Mouse (Mus musculus) G1E (cell line): ENCODE measurements around the gene Oit3. TPM values are rescaled to one million over a fixed set of nuclear protein-coding genes. Genes with fewer than 3 reads are reported as not detected.

ENCODE experiments used
- ATAC-seq: 2 replicates; pipeline ENCODE4 v1.8.0; 2016; ENCODE audit warnings: mild to moderate bottlenecking; ENCODE audit not compliant: insufficient number of reproducible peaks, poor library complexity, low FRiP score, severe bottlenecking; ENCODE audit errors: extremely low read depth
- DNase-seq: peaks from one replicate; pipeline ENCODE4 v3.0.0; 2012; ENCODE audit warnings: low spot score
- H3K27me3 ChIP-seq: 2 replicates; pipeline ENCODE4 v1.6.1; 2012; ENCODE audit warnings: mild to moderate bottlenecking, low read length, inconsistent platforms; ENCODE audit not compliant: insufficient read depth
- H3K36me3 ChIP-seq: replicated peaks from 2 replicates; pipeline ENCODE3; 2012; ENCODE audit warnings: mild to moderate bottlenecking, inconsistent platforms
- H3K4me1 ChIP-seq: 2 replicates; pipeline ENCODE4 v1.6.1; 2012; ENCODE audit warnings: low read depth, low read length, inconsistent platforms, mixed read lengths; ENCODE audit not compliant: insufficient read depth
- H3K4me3 ChIP-seq: 2 replicates; pipeline ENCODE4 v1.5.1; 2012; ENCODE audit warnings: low read depth, mild to moderate bottlenecking, inconsistent platforms, low read length, moderate library complexity, mixed read lengths
- H3K9me3 ChIP-seq: replicated peaks from 2 replicates; pipeline ENCODE4 v1.6.1; 2012; ENCODE audit warnings: inconsistent platforms
- CTCF ChIP-seq: IDR thresholded peaks from 2 replicates; pipeline ENCODE4 v1.5.1; 2012; ENCODE audit warnings: low read depth, low read length, inconsistent platforms, mixed read lengths
- GATA1 ChIP-seq: IDR thresholded peaks from 2 replicates; pipeline ENCODE4 v1.6.1; 2012; ENCODE audit warnings: borderline replicate concordance, low read length, inconsistent platforms, mixed read lengths
- GATA2 ChIP-seq: IDR thresholded peaks from 2 replicates; pipeline ENCODE4 v1.6.1; 2012; ENCODE audit warnings: low read depth, low read length, inconsistent platforms, borderline replicate concordance
- POLR2AphosphoS5 ChIP-seq: IDR thresholded peaks from 2 replicates; pipeline ENCODE4 v1.6.1; 2012; ENCODE audit warnings: low read depth, low read length, inconsistent platforms; ENCODE audit not compliant: insufficient replicate concordance
- TAL1 ChIP-seq: conservative IDR thresholded peaks from 2 replicates; pipeline ENCODE4 v1.6.1; 2012; ENCODE audit warnings: low read depth, low read length, inconsistent platforms, mixed read lengths
- polyA plus RNA-seq: library from polyadenylated mRNA; stranded (reverse); fragments of >175 nt; gene quantifications from 2 replicates; pipeline ENCODE4 v1.2.3, GENCODE M21; 2012
- total RNA-seq, 2 experiments: library from RNA; stranded (forward) in 1 of 2; stranded (reverse) in 1 of 2; fragments of 200-1000 nt in 1 of 2; fragments of >200 nt in 1 of 2; fragmentation: Nextera tagmentation in 1 of 2; gene quantifications; 2 replicates each; pipeline ENCODE4 v1.2.3; 2014 to 2017

Oit3 gene
- total RNA-seq (2014; fragmentation: Nextera tagmentation) (not detected in 2 replicates), total RNA-seq (2017) (0.35 and 0.44 TPM in 2 replicates), polyA plus RNA-seq (not detected in 2 replicates)

- no peaks in the 10 kb centered on the region for H3K4me1 ChIP-seq
- no peaks in the 10 kb centered on the region for H3K9me3 ChIP-seq
- peaks cover 4% of the 10 kb centered on the region; the same call in 1 of the 2 replicates for H3K27me3 ChIP-seq
- TF ChIP-seq GATA1 (no peak), TAL1 (no peak), GATA2 (no peak), CTCF (no peak), POLR2AphosphoS5 (no peak)
- no peaks in the 10 kb centered on the region for H3K36me3 ChIP-seq
- ATAC-seq (no peak), DNase-seq (no peak)
- H3K4me3 ChIP-seq: no peak within 1 kb of the TSS
Observed at GRCm38 (mm10) chr10:59441735-59442134, at the start of gene Oit3. TSS of gene Oit3 (minus strand) at chr10:59441778.

DNA sequence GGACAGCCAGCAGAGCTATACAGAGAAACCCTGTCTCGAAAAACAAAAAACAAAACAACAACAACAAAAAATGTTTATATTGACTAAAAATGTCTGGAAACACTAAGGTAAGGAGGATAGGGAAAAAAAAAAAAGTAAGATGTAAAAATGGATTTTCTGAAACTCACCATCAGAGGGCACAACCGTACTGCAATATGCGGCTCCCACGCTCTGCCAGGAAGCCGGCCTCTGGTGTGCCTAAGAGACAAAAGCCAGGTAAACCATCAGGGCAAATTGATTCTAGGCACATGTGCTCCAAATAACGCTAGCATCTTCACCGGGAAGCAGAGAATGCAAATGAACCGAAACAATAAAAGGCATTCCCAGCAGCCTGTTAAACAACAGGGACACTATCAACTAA lies 49.3 kb upstream of the Oit3 start:
- H3K36me3 ChIP-seq: peaks cover 9% of the 10 kb centered on the region
- DNase-seq (no peak), ATAC-seq (no peak)
- H3K4me1 ChIP-seq: no peaks in the 10 kb centered on the region
- H3K4me3 ChIP-seq: no peak overlapping the region
- H3K9me3 ChIP-seq: peaks cover 4% of the 10 kb centered on the region
- H3K27me3 ChIP-seq: no peaks in the 10 kb centered on the region
- no peak for TF ChIP-seq TAL1
- no peak for TF ChIP-seq GATA2
- TF ChIP-seq POLR2AphosphoS5: no peak
- no peak for TF ChIP-seq GATA1
- TF ChIP-seq CTCF: no peak

DNA sequence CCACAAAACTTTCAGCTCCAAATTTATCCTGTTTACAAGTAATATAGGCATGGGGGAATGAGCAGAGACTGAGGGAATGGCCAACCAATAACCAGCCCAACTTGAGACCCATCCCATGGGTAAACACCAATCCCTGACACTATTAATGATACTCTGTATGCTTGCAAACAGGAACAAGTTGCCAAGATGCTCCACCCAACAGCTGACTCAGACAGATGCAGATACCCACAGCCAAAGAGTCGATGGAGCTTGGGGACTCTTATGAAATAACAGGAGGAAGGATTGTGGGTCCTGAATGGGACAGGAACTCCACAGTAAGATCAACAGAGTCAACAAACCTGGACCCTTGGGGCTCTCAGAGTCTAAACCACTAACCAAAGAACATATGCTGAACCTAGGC lies 47.8 kb upstream of the Oit3 start:
- ATAC-seq: no peak
- H3K36me3 ChIP-seq: peaks cover 10% of the 10 kb centered on the region
- H3K27me3 ChIP-seq: no peaks in the 10 kb centered on the region
- H3K4me3 ChIP-seq: no peak overlapping the region
- TF ChIP-seq CTCF (no peak), POLR2AphosphoS5 (no peak), GATA1 (no peak)
- H3K9me3 ChIP-seq: peaks cover 4% of the 10 kb centered on the region
- no peak for DNase-seq
- no peaks in the 10 kb centered on the region for H3K4me1 ChIP-seq

GRCm38 (mm10) chr10:59487351-59487750 lies 45.8 kb upstream of the Oit3 start:
- Histone ChIP-seq H3K4me1 (no peaks in the 10 kb centered on the region), H3K36me3 (peaks cover 12% of the 10 kb centered on the region), H3K9me3 (peaks cover 4% of the 10 kb centered on the region), H3K27me3 (no peaks in the 10 kb centered on the region), H3K4me3 (no peak overlapping the region)
- no peak for TF ChIP-seq CTCF
- TF ChIP-seq GATA2: no peak
- TF ChIP-seq TAL1: no peak
- no peak for TF ChIP-seq POLR2AphosphoS5
- no peak for TF ChIP-seq GATA1
- DNase-seq (no peak), ATAC-seq (no peak)

DNA sequence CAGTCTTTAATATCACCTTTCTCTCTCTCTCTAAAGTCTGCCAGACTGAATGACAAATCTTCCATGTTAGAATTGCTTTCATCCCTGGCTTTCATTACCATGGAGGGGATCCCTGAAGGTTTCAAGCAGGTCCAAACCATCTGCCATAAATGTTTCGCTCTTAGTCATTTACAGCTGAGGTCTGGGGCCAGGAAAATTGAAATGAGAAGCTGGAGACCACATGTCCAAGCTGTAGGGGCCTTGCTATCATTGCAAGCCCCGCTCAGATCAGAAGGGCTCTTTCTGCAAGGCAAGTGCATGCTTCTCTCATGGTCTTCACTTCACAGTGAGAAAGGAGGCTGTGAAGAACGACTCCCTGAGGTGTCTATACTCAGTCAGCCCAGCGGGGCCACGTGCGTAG lies 42.7 kb upstream of the Oit3 start:
- Histone ChIP-seq H3K4me1 (no peaks in the 10 kb centered on the region), H3K27me3 (no peaks in the 10 kb centered on the region), H3K36me3 (peaks cover 12% of the 10 kb centered on the region), H3K9me3 (no peaks in the 10 kb centered on the region), H3K4me3 (no peak overlapping the region)
- DNase-seq (no peak), ATAC-seq (no peak)
- no peak for TF ChIP-seq CTCF
- TF ChIP-seq GATA2: no peak

DNA sequence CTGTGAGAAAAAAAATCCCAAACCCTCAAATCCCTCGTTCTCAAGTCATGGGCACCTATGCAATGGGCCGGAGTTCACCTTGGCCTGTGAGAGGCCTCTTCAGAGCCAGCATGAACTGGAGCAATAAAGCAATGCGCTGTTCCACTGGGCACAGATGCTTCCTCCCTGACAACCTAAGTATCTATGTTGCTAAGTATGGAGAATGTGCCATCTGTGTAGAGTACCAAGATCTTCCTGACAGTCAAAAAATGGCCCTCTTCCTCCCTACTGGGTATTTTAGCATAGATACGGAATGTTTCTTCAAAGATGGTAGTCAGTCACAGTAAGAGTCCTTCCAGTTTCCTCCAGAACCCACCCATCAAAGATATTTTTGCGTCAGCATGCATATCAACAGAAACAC lies 39.8 kb upstream of the Oit3 start:
- DNase-seq: no peak
- Histone ChIP-seq H3K4me1 (no peaks in the 10 kb centered on the region), H3K4me3 (no peak overlapping the region), H3K36me3 (peaks cover 11% of the 10 kb centered on the region), H3K27me3 (no peaks in the 10 kb centered on the region), H3K9me3 (no peaks in the 10 kb centered on the region)
- ATAC-seq: no peak
- no peak for TF ChIP-seq GATA1
- no peak for TF ChIP-seq CTCF
- no peak for TF ChIP-seq TAL1
- TF ChIP-seq POLR2AphosphoS5: no peak
- no peak for TF ChIP-seq GATA2

DNA sequence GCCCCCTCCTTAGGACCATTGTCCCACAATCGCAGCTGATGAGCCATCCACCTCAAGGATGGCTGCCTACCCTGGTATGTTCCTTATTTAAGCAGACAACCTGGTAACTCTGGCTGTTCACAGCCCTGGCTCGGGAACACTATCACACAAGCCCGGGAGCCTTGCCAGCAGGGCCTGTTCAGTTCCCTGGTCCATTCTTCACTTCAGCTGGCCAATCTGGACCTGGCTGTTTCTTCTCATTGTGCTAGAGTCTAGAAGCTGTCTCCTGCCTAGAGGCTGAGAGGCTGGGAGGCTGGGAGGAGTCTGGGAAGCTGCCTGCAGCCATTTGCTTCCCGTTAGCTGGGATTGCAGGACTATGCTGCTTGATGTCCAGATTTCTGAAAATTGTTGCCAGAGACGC lies 28.9 kb upstream of the Oit3 start:
- DNase-seq (no peak), ATAC-seq (no peak)
- no peaks in the 10 kb centered on the region for H3K27me3 ChIP-seq
- no peaks in the 10 kb centered on the region for H3K4me1 ChIP-seq
- H3K9me3 ChIP-seq: no peaks in the 10 kb centered on the region
- peaks cover 18% of the 10 kb centered on the region for H3K36me3 ChIP-seq
- no peak for TF ChIP-seq POLR2AphosphoS5
- no peak for TF ChIP-seq GATA2
- no peak for TF ChIP-seq CTCF
- no peak for TF ChIP-seq TAL1
- TF ChIP-seq GATA1: no peak
- H3K4me3 ChIP-seq: no peak overlapping the region
